Mouse (Mus musculus) urinary bladder, adult 18-20 months (tissue): Measurements from ENCODE around the gene Tmem63a.
"Not testable (repeated sequence)": the region's sequence is repeated elsewhere in the genome, so short reads cannot be mapped to it uniquely, and the experiment has no call there.

Source experiments
- DNase-seq, 2 experiments: peaks; one replicate each; pipeline ENCODE4 v3.0.0; 2022; ENCODE audit warnings: low spot score in 2 of 2, mixed read lengths in 2 of 2

Gene Tmem63a

GRCm38 (mm10) chr1:180926286-180926685 lies 15.9 kb upstream of the Tmem63a start:
- DNase-seq, result no peak

- DNase-seq, result no peak
Observed at GRCm38 (mm10) chr1:180929599-180929998, 12.5 kb upstream of the Tmem63a start.

DNA sequence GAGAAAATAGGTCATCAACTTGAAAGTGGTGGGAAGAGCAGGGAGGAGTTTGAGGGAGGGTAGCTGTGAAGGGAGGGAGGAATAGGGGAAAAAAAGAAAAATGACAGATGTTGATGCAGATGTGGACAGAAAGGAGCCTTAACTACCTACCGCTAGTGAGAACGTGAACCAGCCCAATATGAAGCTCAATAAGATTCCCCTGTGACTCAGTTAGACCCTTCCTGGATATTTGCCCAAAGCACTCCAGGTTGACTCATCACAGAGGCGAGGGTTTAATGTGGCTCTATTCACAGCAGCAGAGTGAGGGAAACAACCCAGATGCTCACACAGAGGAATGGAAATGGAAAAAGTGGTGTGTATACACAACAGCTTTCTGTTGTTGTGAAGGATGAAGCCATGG lies 11.0 kb upstream of the Tmem63a start:
- DNase-seq, result no peak

DNA sequence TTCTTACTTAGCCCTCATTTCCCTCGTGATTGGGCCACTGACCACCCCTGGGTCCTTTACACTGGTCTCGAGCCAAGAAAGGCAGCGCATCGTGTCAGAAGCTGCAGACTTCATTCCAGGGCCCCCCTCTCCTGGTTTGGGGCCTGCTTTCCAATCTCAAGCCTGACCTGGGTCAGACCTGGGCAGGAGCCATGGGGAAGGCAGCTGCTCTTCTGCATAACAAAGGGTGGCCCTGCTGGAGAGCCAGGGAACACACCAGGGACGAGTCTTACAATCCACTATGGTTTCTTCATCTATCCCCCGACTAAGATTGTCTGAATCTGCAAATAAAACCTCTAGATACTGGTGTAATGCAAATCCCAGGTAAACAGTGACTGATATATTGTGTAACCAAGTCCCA lies 8.5 kb upstream of the Tmem63a start:
- DNase-seq, result no peak

DNA sequence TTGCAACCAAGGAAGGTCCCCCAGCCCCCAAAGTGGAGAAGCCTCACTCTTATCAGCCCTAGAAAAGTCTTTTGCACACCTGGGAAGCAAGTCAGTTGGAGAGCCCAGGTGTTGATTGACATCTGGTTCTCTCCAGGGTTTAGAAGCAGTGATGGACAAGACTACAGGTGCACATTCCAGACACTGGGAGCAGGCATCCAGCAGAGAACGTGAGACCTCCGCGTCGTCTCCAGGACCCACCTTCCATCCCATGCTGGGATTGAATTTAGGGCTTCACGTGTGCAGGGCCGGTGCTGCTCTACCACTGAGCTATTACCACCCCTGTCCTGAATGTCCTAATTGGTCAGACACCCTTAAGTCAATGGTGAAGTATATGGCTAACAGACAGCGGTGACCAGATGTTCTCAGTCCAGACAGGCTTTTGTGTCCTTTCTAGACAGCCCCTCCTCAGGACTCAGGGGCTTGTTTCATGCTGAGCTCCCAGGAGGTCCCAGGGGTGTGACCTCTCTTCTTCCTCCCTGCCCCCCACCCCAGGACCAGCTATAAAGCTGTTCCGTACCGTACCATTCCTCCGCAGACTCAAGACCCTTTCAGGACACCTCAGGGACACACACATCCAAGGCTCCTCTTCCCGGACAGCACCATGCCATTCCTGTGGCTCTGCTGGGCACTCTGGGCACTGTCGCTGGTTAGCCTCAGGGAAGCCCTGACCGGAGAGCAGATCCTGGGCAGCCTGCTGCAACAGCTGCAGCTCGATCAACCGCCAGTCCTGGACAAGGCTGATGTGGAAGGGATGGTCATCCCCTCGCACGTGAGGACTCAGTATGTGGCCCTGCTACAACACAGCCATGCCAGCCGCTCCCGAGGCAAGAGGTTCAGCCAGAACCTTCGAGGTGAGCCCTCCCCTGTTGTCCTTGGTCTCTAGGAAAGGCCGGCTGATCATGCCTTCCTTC lies 7.4 kb upstream of the Tmem63a start, which contains the start of gene Lefty1:
Gene Lefty1 (plus strand): TSS at position 556 of the 953 bp plus-strand sequence.
- DNase-seq, result no peak

- DNase-seq, result not testable (repeated sequence)
Observed at GRCm38 (mm10) chr1:180936610-180937398, 5.3 kb upstream of the Tmem63a start.

- DNase-seq, result not testable (repeated sequence)
Observed at GRCm38 (mm10) chr1:180937631-180938030, 4.5 kb upstream of the Tmem63a start.

DNA sequence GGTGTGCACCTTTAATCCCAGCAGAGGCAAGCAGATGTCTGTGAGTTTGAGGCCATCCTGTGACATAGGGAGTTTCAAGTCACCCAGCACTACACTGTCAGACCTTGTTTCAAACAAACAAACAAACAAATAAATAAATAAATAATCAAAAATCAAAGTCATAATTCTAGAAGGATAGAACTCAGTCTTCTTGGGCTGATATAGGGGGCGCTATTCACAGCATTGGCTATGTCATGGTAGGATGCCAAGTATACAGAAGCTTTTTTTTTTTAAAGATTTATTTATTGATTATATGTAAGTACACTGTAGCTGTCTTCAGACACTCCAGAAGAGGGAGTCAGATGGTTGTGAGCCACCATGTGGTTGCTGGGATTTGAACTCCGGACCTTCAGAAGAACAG lies 3.4 kb upstream of the Tmem63a start:
- not testable (repeated sequence) for DNase-seq

DNA sequence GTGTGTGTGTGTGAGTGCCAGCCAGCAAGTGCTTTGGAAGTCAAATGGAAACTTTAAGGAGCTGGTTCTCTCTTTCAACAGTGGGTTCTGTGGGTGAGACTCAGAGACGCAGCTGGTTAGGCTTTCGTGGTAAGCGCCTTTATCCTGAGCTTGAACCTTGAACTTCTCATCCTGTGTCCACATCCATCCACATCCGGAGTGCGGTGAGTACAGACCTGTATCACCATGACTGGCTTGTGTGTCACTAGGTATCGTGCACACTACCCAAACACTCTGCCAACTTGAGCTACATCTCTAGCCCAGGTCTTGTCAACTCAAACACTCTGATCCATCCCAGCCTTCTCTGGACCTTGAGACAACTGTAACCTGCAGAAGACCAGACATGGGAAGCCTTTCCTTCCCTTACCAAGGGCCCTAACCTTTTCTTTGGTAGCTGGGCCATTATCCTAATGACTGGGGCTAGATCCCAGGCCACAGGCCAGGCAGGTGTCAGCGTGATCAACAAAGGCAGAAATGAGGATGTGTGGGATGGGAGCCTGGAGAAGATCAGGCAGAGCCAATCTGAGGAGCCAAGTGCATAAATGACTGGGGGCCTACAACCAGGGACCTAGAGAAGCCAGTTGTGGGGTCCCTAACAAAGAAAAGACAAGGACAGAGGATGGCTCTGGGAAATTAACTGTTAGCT lies 1.2 kb upstream of the Tmem63a start:
- no peak for DNase-seq

- peak in 1 of 2 experiments; percentile 35 for DNase-seq
Observed at GRCm38 (mm10) chr1:180941726-180942125, 418 bp upstream of the Tmem63a start.

DNA sequence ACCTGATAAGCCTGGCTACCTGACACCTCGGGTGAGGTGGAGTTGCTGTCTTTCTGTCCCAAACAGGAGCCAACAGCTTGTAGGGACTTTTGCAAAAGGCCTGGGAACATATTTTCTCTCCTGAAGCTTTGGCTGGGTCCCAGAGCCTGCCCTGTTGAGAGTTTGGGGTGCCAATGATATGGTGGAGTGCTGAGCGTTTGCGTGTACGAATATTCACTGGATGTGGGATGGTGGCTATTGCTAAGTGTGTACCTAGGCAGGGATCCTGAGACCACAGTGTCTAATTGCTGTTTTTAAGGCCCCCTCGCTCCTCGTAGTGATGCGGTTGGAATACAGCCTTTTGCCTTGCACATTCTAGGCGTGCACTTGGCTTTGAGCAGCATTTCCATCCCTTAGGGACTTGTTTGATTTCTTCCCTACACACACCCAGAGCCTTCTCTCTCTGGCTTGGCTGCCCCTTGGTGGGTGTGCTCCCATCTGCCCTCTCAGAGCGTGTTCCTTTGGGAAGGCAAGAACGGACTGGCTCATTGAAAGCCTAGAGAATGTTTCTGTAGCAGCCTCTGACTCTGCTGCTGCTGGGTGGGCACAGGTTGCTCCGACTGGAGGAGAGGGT lies 994 bp downstream of the Tmem63a start:
- DNase-seq, result peak in 1 of 2 experiments; percentile 23

GRCm38 (mm10) chr1:180943896-180944295 lies 1.8 kb downstream of the Tmem63a start:
- no peak for DNase-seq

GRCm38 (mm10) chr1:180944553-180944952 lies 2.4 kb downstream of the Tmem63a start:
- no peak for DNase-seq

- peak; percentile 28 to 64 for DNase-seq
Observed at GRCm38 (mm10) chr1:180945001-180945980, 3.1 kb downstream of the Tmem63a start.

DNA sequence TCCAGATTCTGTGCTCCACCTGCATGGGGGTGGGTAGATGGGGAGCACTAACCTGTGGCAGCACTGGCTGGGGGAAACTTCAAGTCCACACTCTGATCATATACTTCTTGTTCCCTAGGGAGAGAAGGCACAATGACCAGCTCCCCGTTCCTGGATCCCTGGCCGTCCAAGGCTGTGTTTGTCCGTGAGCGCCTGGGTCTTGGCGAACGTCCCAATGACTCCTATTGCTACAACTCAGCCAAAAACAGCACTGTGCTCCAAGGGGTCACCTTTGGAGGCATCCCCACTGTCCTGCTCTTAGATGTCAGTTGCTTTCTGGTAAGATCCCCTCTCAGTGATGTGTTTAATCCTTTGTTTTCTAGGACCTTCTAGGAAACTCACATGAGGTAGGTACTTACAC lies 4.3 kb downstream of the Tmem63a start:
- no peak for DNase-seq

DNA sequence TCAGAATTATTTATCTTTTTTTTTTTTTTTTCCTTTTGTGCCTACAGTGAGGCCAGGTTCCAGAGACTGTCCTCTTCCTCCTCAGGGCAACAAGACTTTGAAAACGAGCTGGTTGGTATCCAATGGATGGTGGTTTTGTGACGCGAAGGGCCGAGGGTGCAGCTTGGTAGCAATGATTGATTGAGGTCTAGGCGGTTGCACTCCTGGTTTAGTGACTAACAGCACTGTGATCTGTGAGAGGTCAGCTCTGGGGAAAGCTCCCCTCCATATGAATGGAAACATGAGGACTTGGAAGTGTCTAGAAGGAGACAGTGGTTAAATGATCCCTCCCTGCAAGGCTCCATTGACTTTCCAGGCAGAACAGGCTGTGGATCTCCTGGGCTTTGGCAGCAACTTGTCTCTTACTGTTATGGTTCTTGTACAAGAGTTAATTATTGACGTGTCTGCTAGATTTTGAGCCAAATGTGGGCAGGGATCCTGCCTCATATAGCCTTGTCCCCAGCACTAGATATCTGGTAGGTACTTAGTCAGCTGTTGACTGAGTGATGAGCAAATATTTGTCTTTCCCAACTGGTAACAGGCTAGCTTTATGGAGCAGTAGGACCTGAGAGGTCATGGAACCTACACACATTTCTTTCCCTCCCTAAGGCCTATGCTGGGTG lies 10.1 kb downstream of the Tmem63a start:
- no peak for DNase-seq

- peak in 1 of 2 experiments; percentile 25 for DNase-seq
Observed at GRCm38 (mm10) chr1:180952808-180953207, 10.7 kb downstream of the Tmem63a start.

DNA sequence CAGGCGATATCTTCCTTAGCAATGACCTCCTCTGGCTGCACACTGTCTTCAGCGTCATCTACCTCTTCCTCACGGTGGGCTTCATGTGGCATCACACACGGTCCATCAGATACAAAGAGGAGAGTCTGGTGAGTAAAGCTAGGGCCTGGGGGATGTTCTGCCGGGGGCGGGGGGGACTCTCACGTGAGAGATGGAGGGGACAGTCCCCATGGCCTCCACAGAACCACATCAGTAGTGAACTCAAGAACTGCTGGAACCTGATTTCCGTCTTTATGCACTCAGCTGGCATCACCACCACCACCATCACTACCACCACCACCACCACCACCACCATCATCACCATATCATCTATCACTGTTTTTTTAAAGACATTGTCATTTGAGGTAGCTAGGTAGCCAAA lies 14.3 kb downstream of the Tmem63a start:
- DNase-seq, result no peak

DNA sequence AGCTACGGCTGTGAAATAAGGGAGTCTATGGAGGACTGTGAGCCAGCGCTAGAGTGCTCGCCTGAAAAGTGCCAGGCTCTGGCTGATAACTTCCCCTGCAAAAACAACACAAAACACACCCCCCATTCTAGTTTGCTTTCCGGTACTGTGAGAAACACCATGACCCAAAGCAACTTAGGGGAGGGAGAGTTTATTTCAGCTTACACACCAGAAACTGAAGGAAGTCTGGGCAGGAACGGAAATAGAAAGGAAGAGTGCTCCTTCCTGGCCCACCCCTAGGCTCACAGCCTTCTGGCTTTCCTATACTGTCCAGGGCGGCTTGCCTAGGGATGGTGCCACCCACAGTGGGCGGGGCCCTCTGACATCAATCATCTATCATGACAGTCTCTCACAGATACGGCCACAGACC lies 14.8 kb downstream of the Tmem63a start:
- no peak for DNase-seq

DNA sequence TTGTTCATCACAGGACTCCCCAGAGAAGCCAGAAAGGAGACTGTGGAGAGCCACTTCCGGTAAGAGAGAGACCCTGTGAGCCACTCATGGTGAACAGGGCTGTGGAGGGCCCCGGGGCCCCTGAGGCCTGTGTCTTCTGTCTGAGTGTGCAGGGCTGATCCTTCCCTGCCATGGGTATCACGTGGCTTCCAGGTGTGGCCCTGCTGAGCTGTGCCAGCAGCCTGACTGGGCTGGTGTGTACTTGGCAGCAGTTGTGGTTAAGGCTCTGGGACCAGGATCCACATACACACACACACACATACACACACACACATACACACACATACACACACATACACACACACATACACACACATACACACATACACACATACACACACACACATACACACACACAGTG lies 15.8 kb downstream of the Tmem63a start:
- DNase-seq, result no peak
